Mouse (Mus musculus) mesoderm, embryonic 11.5 days (tissue): ENCODE data around the gene Gm2237.
"Not testable (repeated sequence)": the region's sequence is repeated elsewhere in the genome, so short reads cannot be mapped to it uniquely, and the experiment has no call there.

ENCODE experiments used
- DNase-seq: peaks from one replicate; pipeline ENCODE4 v3.0.0-alpha.2; 2012; ENCODE audit warnings: low read depth, low spot score

The Gm2237 gene

GRCm38 (mm10) chr14:19584804-19585667 is at the start of gene Gm2237:
TSS of gene Gm2237 (minus strand) at chr14:19585135.
- peak; percentile 34 for DNase-seq

GRCm38 (mm10) chr14:19602481-19602880 is 17.5 kb upstream of the Gm2237 start, which contains the start of gene Gm5458:
TSS of gene Gm5458 (minus strand) at chr14:19602581.
- DNase-seq = not testable (repeated sequence)

- not testable (repeated sequence) for DNase-seq
Measured at GRCm38 (mm10) chr14:19549863-19550262, 35.1 kb downstream of the Gm2237 start, which contains the start of gene Gm2244. TSS of gene Gm2244 (minus strand) at chr14:19549963.
